Mouse (Mus musculus) lung, postnatal 36 days (tissue): ENCODE data around the gene Slc6a19.
"Not testable (repeated sequence)": the region's sequence is repeated elsewhere in the genome, so short reads cannot be mapped to it uniquely, and the experiment has no call there.

Experiments
- DNase-seq: peaks from one replicate; pipeline ENCODE4 v3.0.0; 2022; ENCODE audit warnings: mixed read lengths

Slc6a19 gene

DNA sequence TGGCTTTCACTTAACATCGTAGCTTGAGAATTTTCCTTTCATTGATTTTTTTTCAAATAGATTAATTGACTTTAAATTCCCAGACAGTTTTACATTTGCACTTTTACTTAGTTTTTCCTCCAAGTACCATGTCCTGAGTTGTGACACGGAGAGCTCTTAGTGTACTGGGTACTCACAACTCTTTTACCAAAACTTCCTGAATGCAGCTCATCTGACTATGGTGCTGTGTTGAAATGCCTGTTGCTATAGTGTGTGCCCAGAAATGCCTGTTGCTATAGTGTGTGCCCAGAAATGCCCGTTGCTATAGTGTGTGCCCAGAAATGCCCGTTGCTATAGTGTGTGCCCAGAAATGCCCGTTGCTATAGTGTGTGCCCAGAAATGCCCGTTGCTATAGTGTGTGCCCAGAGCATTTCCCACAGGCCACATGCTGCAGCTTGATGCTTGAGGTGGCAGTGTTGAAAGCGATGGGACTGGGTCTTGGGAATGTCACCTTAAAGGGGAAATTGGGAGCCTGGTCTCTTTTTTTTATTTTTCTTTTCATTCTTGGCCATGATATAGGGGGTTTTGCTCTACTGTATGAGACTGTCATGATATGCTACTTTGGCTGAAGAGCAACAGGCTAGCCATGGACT lies at the start of gene Slc6a19:
Gene Slc6a19 (minus strand): TSS at position 172 of the 632 bp plus-strand sequence.
- no peak for DNase-seq

GRCm38 (mm10) chr13:73751284-73751683 lies 46.6 kb upstream of the Slc6a19 start:
- DNase-seq: no peak

GRCm38 (mm10) chr13:73750435-73750834 lies 45.8 kb upstream of the Slc6a19 start:
- DNase-seq: peak; percentile 62

DNA sequence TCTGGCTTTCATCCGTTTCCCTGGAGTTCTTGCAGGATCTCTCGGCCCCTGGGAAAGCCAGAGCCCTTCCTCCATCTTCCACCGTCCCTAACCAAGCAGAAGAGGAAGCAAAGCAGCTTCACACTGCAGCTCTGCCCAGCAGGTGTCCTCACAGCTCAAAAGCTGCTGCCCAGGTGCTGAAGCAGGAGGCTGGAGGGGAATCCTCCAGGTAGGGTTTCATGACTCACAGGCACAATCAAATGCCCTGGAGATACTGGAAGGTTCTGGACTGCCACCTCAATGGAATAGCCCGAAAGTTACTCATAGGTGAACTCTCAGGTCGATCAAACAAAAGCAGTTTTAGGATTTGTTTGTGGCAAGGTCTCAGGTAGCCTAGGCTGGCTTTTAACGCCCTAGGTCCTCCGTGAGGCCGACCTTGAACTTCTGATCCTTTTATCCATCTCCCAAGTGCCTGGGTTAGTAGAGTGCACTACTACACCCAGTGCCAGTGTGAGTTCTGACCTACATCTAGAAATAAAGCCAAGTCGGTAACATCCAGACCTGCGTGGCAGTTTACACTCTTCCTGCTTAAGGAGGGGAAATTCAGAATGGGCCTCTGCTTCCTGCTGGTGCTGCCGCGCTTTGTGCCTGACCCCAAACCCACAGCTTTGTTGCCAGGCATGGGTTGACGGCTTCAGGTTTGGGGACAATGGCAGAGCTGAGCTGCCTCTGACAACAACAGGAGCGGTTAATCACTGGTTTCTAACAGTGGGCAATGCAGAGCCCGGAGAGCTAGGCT lies 44.2 kb upstream of the Slc6a19 start:
- peak; percentile 55 for DNase-seq

DNA sequence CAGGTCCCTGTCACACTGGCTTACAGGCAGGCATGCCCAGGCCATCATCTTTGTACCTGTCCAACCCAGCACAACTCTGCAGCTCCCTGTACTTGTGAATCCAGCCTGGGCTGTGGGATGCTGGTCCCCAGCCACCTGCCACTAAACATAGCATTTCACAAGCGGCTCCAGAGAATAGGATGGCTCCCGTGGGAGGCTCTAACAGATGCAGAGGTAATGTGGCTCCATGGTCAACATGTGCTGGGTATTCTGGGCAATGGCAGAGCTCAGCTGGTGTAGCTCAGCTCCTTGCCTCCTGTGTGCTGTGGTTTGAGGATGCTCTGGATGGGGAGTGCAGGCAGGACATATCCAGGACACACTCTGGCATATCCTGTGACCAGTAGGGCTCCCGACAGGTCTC lies 39.0 kb upstream of the Slc6a19 start:
- DNase-seq: no peak

GRCm38 (mm10) chr13:73742944-73743343 lies 38.3 kb upstream of the Slc6a19 start:
- no peak for DNase-seq

DNA sequence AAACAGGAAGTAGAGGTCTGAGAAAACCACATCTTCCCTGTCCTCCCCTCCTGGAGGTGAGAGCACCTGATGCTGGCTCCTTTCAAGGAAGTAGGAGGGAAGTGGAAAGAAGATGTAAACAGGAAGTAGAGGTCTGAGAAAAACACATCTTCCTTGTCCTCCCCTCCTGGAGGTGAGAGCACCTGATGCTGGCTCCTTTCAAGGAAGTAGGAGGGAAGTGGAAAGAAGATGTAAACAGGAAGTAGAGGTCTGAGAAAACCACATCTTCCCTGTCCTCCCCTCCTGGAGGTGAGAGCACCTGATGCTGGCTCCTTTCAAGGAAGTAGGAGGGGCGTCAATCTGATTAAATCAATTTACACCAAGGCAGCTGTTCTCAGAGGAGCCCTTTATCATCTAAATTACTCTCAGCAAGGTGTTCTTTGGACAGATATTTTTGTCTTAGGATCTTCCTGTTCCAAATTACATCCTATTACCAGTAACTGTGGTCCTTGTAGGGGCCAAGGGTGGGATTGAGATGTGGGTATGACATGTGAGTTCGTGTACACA lies 35.8 kb upstream of the Slc6a19 start:
- not testable (repeated sequence) for DNase-seq

GRCm38 (mm10) chr13:73736943-73737342 lies 32.3 kb upstream of the Slc6a19 start:
- peak; percentile 68 for DNase-seq

DNA sequence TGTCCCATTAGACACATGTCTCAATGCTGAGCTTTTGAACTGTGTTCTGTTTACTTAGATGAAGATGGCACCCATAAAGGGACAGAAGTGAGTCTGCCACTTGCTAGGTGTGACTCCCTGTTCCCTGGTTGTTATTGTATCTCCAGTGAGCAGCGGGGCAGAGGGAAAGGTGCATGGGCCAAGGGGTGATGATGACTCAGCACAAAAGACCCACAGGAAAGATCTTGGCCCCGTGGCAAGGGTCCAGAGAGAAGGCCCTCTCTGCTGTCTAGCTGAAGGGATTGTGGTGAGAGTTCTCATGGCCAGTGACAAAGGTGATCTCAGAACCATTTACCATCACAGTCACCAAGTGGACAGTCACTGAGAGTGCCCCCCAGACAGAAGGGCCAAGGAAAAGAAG lies 31.3 kb upstream of the Slc6a19 start:
- DNase-seq: no peak

- peak; percentile 33 for DNase-seq
Observed at GRCm38 (mm10) chr13:73735270-73735669, 30.6 kb upstream of the Slc6a19 start.

DNA sequence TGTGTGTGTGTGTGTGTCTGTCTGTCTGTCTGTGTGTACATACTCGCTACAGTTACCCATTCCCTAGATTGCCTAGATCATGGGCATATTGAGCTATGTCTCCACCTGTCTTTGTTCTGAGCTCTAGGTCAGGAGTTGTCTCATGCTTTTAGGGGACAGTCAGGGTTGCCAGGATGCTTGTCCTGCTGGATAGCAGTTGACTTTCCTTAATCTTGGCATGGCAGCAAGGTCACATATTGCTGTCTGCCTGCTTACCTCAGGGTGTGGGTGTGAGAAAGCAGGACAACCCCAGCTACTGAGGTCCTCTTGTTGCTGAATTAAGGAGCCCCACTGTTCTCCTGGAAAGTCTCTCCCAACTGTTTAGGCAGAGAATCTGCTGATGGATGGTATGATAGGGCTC lies 29.7 kb upstream of the Slc6a19 start:
- DNase-seq: no peak

DNA sequence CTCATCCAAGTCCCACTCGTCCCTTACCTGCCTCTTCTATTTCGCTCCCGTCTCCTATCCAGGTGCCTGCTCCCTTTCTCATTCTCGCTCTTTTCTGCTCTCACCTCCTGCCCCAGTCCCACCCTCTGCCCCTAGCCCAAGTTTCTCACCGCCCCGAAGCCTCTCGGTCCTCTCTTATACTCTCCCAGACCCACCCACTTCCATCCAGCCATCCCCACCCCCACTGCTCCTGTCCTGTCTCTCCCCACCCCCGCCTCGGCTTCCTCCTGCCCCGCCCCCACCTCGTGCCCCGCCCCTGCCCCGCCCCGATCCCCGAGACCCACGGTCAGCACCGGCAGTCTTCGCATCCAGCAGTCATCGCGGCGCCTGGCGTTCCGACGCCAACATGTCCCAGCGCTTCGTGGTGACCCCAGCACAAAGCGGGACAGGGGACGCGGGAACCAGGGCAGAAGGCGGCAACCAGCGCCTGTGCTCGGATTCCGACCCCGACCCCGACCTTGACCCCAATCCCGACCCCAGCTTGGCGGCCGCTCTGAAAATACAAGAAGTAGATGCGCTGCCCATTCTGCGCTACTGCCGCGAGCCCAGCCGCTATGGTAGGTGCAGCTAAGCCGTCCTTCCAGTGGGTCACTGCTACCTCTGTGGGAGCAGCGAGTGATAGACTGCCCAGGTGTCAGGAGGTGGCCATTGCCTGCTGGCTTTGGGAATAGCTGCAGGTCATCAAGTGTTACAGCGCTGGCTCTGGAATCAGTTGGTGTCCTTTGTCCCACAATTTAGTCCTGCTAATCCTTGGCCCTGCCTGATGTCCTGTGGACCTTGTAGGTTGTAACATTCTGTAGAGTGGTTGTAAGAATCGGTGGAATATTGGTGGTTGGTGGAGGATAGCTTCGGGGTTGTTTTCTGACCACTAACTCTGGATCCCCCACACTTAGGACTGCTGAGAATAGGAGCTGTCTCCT lies 28.4 kb upstream of the Slc6a19 start, which contains the start of gene Slc12a7:
Gene Slc12a7 (plus strand): TSS at position 353 of the 959 bp plus-strand sequence.
- peak; percentile 36 for DNase-seq

DNA sequence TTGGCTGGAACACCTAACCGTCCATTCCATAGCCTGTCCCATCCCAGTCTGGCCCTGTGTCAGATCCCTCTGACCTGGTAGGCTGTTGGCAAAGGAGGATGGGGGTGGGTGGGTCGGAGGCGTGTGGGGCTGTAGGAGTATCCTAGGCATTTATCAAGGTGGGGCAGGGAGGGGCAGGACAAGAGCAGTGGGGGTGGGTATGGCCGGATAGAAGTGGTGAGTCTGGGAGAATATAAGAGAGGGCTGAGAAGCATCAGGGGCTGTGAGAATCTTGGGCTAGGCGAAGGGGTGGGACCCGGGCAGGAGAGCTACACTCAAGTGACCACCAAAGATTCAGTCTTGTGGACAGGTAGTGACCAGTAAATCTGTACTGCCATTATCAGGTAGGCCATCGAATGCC lies 27.6 kb upstream of the Slc6a19 start:
- DNase-seq: no peak

DNA sequence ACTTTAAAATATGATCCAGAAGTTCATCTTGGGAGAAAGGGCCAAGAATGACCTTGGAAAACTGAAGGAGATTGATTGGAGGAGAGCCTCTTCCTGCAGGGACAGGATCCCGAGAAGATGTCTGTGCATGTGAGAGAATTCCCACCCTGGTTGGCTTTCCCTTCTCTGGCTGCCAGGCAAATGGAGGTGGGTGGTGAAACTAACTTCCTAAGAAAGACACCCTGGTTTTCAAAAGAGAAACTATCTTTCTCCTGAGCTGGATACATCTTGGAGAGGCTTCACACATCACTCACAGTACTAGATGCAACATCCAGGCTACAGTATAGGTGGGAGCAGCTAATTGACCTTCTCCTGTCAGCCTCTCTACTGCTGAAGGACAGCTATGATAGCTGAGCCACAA lies 26.2 kb upstream of the Slc6a19 start:
- DNase-seq: no peak

GRCm38 (mm10) chr13:73728633-73729032 lies 24.0 kb upstream of the Slc6a19 start:
- DNase-seq: no peak

GRCm38 (mm10) chr13:73727621-73728025 lies 23.0 kb upstream of the Slc6a19 start:
- DNase-seq: peak; percentile 33

- no peak for DNase-seq
Observed at GRCm38 (mm10) chr13:73725315-73725714, 20.6 kb upstream of the Slc6a19 start.

DNA sequence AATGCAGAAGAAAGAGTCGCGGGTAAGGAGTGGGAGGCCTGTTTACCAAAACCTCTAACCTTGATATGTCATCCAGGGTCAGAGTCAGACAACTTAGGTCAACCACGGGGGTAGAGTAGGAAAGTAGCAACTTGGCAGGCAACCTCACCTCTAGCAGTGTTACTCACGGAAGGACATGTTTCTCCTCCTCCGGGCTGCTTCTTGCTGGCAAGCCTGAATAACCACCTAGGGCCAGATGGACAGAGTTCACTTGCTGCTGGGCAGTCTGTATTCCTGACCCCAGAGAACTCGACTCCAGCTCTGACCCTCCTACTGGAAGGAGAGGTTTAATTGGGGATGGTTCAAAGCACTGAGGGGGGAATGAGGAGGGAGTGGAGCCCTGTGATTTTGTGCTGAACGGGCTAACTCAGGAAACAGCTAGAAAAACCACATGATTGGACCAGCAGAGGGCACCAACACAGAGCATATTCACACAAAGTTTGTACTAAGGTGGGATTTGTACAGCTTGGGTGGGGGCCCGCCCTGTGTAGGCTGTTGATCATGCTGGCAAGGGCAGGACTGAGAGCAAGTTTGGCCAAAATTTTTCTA lies 18.5 kb upstream of the Slc6a19 start:
- DNase-seq: peak; percentile 80

GRCm38 (mm10) chr13:73720241-73720640 lies 15.6 kb upstream of the Slc6a19 start:
- DNase-seq: no peak

- DNase-seq: peak; percentile 93
Observed at GRCm38 (mm10) chr13:73718225-73718624, 13.6 kb upstream of the Slc6a19 start.

GRCm38 (mm10) chr13:73714020-73714419 lies 9.4 kb upstream of the Slc6a19 start:
- DNase-seq: peak; percentile 15

GRCm38 (mm10) chr13:73713204-73713603 lies 8.5 kb upstream of the Slc6a19 start:
- no peak for DNase-seq
